Mouse (Mus musculus): ENCODE data around the gene Pcif1. TPM values are rescaled to one million over a fixed set of nuclear protein-coding genes. Genes with fewer than 3 reads are reported as not detected.
A peak's percentile ranks its signal among the peaks of the same experiment; 100 is the strongest.

Pcif1 gene
- total and polyA plus RNA-seq, 3 experiments, result 20.8 to 31.8 (median 25.7) TPM

- no peaks in the 10 kb centered on the region for H3K79me2 ChIP-seq (replicated peaks; ENCODE audit: control insufficient read depth, insufficient read depth, low read length)
- no peaks in the 10 kb centered on the region for H3K36me3 ChIP-seq (ENCODE audit: control insufficient read depth, insufficient read depth, low read length)
- no peak overlapping the region for H3K4me3 ChIP-seq
- H3K9ac ChIP-seq (ENCODE audit: low read depth, low read length), result no peak overlapping the region
- intact Hi-C loops (cut with DNase I), result loop anchor here (5.0 kb wide), 1 partner anchor 119 kb away; the partner anchor contains the start of gene Ncoa5
- peaks cover 7% of the 10 kb centered on the region for H3K4me1 ChIP-seq (ENCODE audit: control insufficient read depth, insufficient read depth, low read length)
- DNase-seq, result no peak
- TF ChIP-seq CTCF (IDR thresholded peaks at IDR 0.05), result no peak
- no peak for TF ChIP-seq POLR2A (IDR thresholded peaks at IDR 0.05; ENCODE audit: insufficient read depth, low read depth, low read length)
- TF ChIP-seq EP300 (IDR thresholded peaks at IDR 0.05; ENCODE audit: insufficient read depth, low read depth, low read length), result no peak
- no peaks in the 10 kb centered on the region for H3K27me3 ChIP-seq (ENCODE audit: control insufficient read depth, insufficient read depth, low read length)
- 83% methylated on average over 8 of the region's 9 CpGs for WGBS
- H3K27ac ChIP-seq, result peak overlapping the region; percentile 100
Measured at GRCm38 (mm10) chr2:164912749-164913427, 33.8 kb downstream of the Pcif1 start.

- no peaks in the 10 kb centered on the region for H3K36me3 ChIP-seq (ENCODE audit: control insufficient read depth, insufficient read depth, low read length)
- H3K27me3 ChIP-seq (ENCODE audit: control insufficient read depth, insufficient read depth, low read length), result no peaks in the 10 kb centered on the region
- no peak overlapping the region for H3K9ac ChIP-seq (ENCODE audit: low read depth, low read length)
- no peak overlapping the region for H3K4me3 ChIP-seq
- intact Hi-C loops (cut with DNase I), result loop anchor here (5.0 kb wide), 1 partner anchor 119 kb away; the partner anchor contains the start of gene Ncoa5
- peak overlapping the region; percentile 40; the same call in 1 of the 2 replicates for H3K27ac ChIP-seq
- H3K79me2 ChIP-seq (replicated peaks; ENCODE audit: control insufficient read depth, insufficient read depth, low read length), result no peaks in the 10 kb centered on the region
- H3K4me1 ChIP-seq (ENCODE audit: control insufficient read depth, insufficient read depth, low read length), result peaks cover 7% of the 10 kb centered on the region
- no peak for TF ChIP-seq CTCF (IDR thresholded peaks at IDR 0.05)
- no peak for TF ChIP-seq POLR2A (IDR thresholded peaks at IDR 0.05; ENCODE audit: insufficient read depth, low read depth, low read length)
- no peak for TF ChIP-seq EP300 (IDR thresholded peaks at IDR 0.05; ENCODE audit: insufficient read depth, low read depth, low read length)
- 77% methylated on average over 2 of the region's 2 CpGs for WGBS
- peak in 1 of 2 experiments; percentile 77 for DNase-seq
Measured at GRCm38 (mm10) chr2:164913428-164913786, 34.3 kb downstream of the Pcif1 start.

GRCm38 (mm10) chr2:164916820-164917219, 37.7 kb downstream of the Pcif1 start:
- Histone ChIP-seq H3K36me3 (ENCODE audit: control insufficient read depth, insufficient read depth, low read length) (no peaks in the 10 kb centered on the region), H3K27ac (no peak overlapping the region), H3K27me3 (ENCODE audit: control insufficient read depth, insufficient read depth, low read length) (no peaks in the 10 kb centered on the region), H3K9ac (ENCODE audit: low read depth, low read length) (no peak overlapping the region), H3K4me1 (ENCODE audit: control insufficient read depth, insufficient read depth, low read length) (peaks cover 6% of the 10 kb centered on the region), H3K79me2 (replicated peaks; ENCODE audit: control insufficient read depth, insufficient read depth, low read length) (no peaks in the 10 kb centered on the region), H3K4me3 (no peak overlapping the region)
- WGBS, result 68% methylated on average over 5 of the region's 5 CpGs
- TF ChIP-seq POLR2A (IDR thresholded peaks at IDR 0.05; ENCODE audit: insufficient read depth, low read depth, low read length) (no peak), EP300 (IDR thresholded peaks at IDR 0.05; ENCODE audit: insufficient read depth, low read depth, low read length) (no peak), CTCF (IDR thresholded peaks at IDR 0.05) (no peak)
- no peak for DNase-seq
- intact Hi-C loops (cut with DNase I), result no loop called here

- whole genome bisulfite sequencing, result 77% methylated on average over 10 of the region's 10 CpGs
- H3K79me2 ChIP-seq (replicated peaks; ENCODE audit: control insufficient read depth, insufficient read depth, low read length), result no peaks in the 10 kb centered on the region
- intact Hi-C loops (cut with DNase I), result no loop called here
Measured at GRCm38 (mm10) chr2:164917371-164917770, 38.3 kb downstream of the Pcif1 start.

GRCm38 (mm10) chr2:164918325-164918724, 39.2 kb downstream of the Pcif1 start:
- TF ChIP-seq POLR2A (IDR thresholded peaks at IDR 0.05; ENCODE audit: insufficient read depth, low read depth, low read length) (no peak), CTCF (IDR thresholded peaks at IDR 0.05) (peak; percentile 63), EP300 (IDR thresholded peaks at IDR 0.05; ENCODE audit: insufficient read depth, low read depth, low read length) (no peak)
- intact Hi-C loops (cut with DNase I), result no loop called here
- Histone ChIP-seq H3K79me2 (replicated peaks; ENCODE audit: control insufficient read depth, insufficient read depth, low read length) (no peaks in the 10 kb centered on the region), H3K4me1 (ENCODE audit: control insufficient read depth, insufficient read depth, low read length) (peaks cover under 1% of the 10 kb centered on the region), H3K27ac (no peak overlapping the region), H3K9ac (ENCODE audit: low read depth, low read length) (no peak overlapping the region), H3K4me3 (no peak overlapping the region), H3K27me3 (ENCODE audit: control insufficient read depth, insufficient read depth, low read length) (no peaks in the 10 kb centered on the region), H3K36me3 (ENCODE audit: control insufficient read depth, insufficient read depth, low read length) (no peaks in the 10 kb centered on the region)
- 72% methylated on average over 5 of the region's 5 CpGs for WGBS
- DNase-seq, result no peak

More at GRCm38 (mm10) chr2:164917371-164917770, 38.3 kb downstream of the Pcif1 start:
- no peak overlapping the region for H3K27ac ChIP-seq
- peaks cover 3% of the 10 kb centered on the region for H3K4me1 ChIP-seq (ENCODE audit: control insufficient read depth, insufficient read depth, low read length)
- DNase-seq, result no peak
- H3K4me3 ChIP-seq, result no peak overlapping the region
- no peak overlapping the region for H3K9ac ChIP-seq (ENCODE audit: low read depth, low read length)
- no peaks in the 10 kb centered on the region for H3K36me3 ChIP-seq (ENCODE audit: control insufficient read depth, insufficient read depth, low read length)
- TF ChIP-seq CTCF (IDR thresholded peaks at IDR 0.05) (no peak), POLR2A (IDR thresholded peaks at IDR 0.05; ENCODE audit: insufficient read depth, low read depth, low read length) (no peak), EP300 (IDR thresholded peaks at IDR 0.05; ENCODE audit: insufficient read depth, low read depth, low read length) (no peak)
- no peaks in the 10 kb centered on the region for H3K27me3 ChIP-seq (ENCODE audit: control insufficient read depth, insufficient read depth, low read length)

GRCm38 (mm10) chr2:164921984-164922383, 42.9 kb downstream of the Pcif1 start:
- H3K4me1 ChIP-seq (ENCODE audit: control insufficient read depth, insufficient read depth, low read length), result no peaks in the 10 kb centered on the region
- H3K9ac ChIP-seq (ENCODE audit: low read depth, low read length), result no peak overlapping the region
- no peak for DNase-seq
- H3K36me3 ChIP-seq (ENCODE audit: control insufficient read depth, insufficient read depth, low read length), result no peaks in the 10 kb centered on the region
- no peaks in the 10 kb centered on the region for H3K79me2 ChIP-seq (replicated peaks; ENCODE audit: control insufficient read depth, insufficient read depth, low read length)
- H3K4me3 ChIP-seq, result no peak overlapping the region
- H3K27me3 ChIP-seq (ENCODE audit: control insufficient read depth, insufficient read depth, low read length), result no peaks in the 10 kb centered on the region
- H3K27ac ChIP-seq, result no peak overlapping the region
- intact Hi-C loops (cut with DNase I), result no loop called here
- TF ChIP-seq EP300 (IDR thresholded peaks at IDR 0.05; ENCODE audit: insufficient read depth, low read depth, low read length) (no peak), POLR2A (IDR thresholded peaks at IDR 0.05; ENCODE audit: insufficient read depth, low read depth, low read length) (no peak), CTCF (IDR thresholded peaks at IDR 0.05) (no peak)
- 68% methylated on average over 6 of the region's 7 CpGs for WGBS

Data from heart, adult 2 months (tissue).